Mouse (Mus musculus): Measurements from ENCODE around the gene Ice2.

DNA sequence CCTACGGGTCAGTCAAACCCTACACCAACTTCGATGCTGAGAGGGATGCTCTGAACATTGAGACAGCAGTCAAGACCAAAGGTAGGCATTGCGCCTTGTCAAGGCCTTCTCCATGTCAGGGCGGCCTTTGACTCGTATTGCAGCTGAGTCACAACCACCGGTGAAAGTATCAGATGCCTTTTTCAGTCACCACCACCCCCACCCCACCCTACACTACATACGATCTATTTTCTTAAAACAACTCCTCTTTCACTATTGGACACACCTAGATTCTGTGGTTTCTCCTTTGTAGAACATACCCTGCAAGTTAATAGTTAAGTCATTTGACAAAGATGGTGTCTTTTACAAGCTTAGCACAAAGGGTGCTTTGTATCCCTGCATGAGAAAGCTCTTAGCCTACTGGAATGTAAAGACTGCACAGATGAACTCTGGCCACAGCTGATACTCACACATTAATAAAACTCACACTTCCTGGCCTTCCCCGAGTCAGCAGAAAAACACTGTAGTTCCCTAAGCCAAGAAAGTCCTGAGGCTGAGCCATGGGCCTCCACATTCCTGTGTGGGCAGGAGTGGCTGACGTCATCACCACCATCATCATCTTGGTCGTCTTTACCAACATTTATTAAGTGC, 69.7 kb downstream of the Ice2 start:
- no peak for TF ChIP-seq USF1 (IDR thresholded peaks at IDR 0.05; ENCODE audit: low read depth)
- TF ChIP-seq POLR2A (IDR thresholded peaks at IDR 0.05; ENCODE audit: insufficient read length, low read depth) = peak; percentile 40
- no peak for TF ChIP-seq CEBPB (IDR thresholded peaks at IDR 0.05; ENCODE audit: insufficient read depth, poor library complexity, severe bottlenecking)
- TF ChIP-seq MYOG (IDR thresholded peaks at IDR 0.05; ENCODE audit: control insufficient read depth in 1 of 3, insufficient read depth in 1 of 3, insufficient read length in 2 of 3, low read depth in 2 of 3) = peak in 2 of 3 experiments; percentile 26 to 27
- no peak for TF ChIP-seq MAX (IDR thresholded peaks at IDR 0.05; ENCODE audit: low read depth)
- TF ChIP-seq E2F4 (IDR thresholded peaks at IDR 0.05; ENCODE audit: insufficient read depth) = no peak
- peak in 2 of 3 experiments; percentile 35 to 38 for TF ChIP-seq MYOD1 (IDR thresholded peaks at IDR 0.05; ENCODE audit: control insufficient read depth in 1 of 3, insufficient read length in 2 of 3, low read depth in 2 of 3)
- no peak for TF ChIP-seq TCF3 (IDR thresholded peaks at IDR 0.05; ENCODE audit: insufficient read length, low read depth)
- TF ChIP-seq POLR2AphosphoS2 (IDR thresholded peaks at IDR 0.05; ENCODE audit: insufficient read length, low read depth) = peak; percentile 50

All from myocyte (in vitro differentiated cells).